Mouse (Mus musculus) liver, embryonic 13.5 days (tissue): ENCODE measurements around the gene Apoa1. TPM values are rescaled to one million over a fixed set of nuclear protein-coding genes. Genes with fewer than 3 reads are reported as not detected.

Source experiments
- ATAC-seq: fragments of 200-750 bp; cut with Nextera tagmentation; 2 replicates; pipeline ENCODE4 v1.8.0; 2017; ENCODE audit warnings: low read depth, mild to moderate bottlenecking, moderate number of reproducible peaks, moderate library complexity
- DNase-seq: peaks from one replicate; pipeline ENCODE4 v3.0.0; 2022
- H3K27ac ChIP-seq: fragments of 300-500 bp; sonication (generic); 2 replicates; pipeline ENCODE4 v1.5.1; 2015; ENCODE audit warnings: moderate library complexity, mild to moderate bottlenecking, inconsistent platforms
- H3K27me3 ChIP-seq: fragments of 300-500 bp; sonication (generic); 2 replicates; pipeline ENCODE4 v1.6.1; 2015; ENCODE audit warnings: mild to moderate bottlenecking, inconsistent platforms
- H3K36me3 ChIP-seq: fragments of 300-500 bp; sonication (generic); 2 replicates; pipeline ENCODE4 v1.6.1; 2015; ENCODE audit warnings: mild to moderate bottlenecking, inconsistent platforms
- H3K4me1 ChIP-seq: fragments of 300-500 bp; sonication (generic); replicated peaks from 2 replicates; pipeline ENCODE4 v1.6.1; 2015; ENCODE audit warnings: inconsistent platforms
- H3K4me2 ChIP-seq: fragments of 300-500 bp; sonication (generic); 2 replicates; pipeline ENCODE4 v1.6.1; 2015; ENCODE audit warnings: inconsistent platforms, mild to moderate bottlenecking, moderate library complexity
- H3K4me3 ChIP-seq: fragments of 300-500 bp; sonication (generic); replicated peaks from 2 replicates; pipeline ENCODE4 v1.5.1; 2015; ENCODE audit warnings: mild to moderate bottlenecking, inconsistent platforms
- H3K9ac ChIP-seq: fragments of 300-500 bp; sonication (generic); 2 replicates; pipeline ENCODE4 v1.6.1; 2015; ENCODE audit warnings: mild to moderate bottlenecking, inconsistent platforms
- H3K9me3 ChIP-seq: fragments of 300-500 bp; sonication (generic); replicated peaks from 2 replicates; pipeline ENCODE4 v1.6.1; 2016; ENCODE audit warnings: inconsistent platforms
- WGBS: fragments of 180-500 bp; shearing (Covaris S2); methylation state at CpG from one replicate; pipeline ENCODE4 v1.1.7; 2015; ENCODE audit not compliant: insufficient replicate concordance; 5-methylcytosine and 5-hydroxymethylcytosine counted together
- polyA plus RNA-seq: library from polyadenylated mRNA; unstranded; fragments of >200 nt; fragmentation: Nextera tagmentation; extraction: Ambion mirVana; gene quantifications from 2 replicates; pipeline ENCODE4 v1.2.1, GENCODE M21; 2015

Apoa1 gene
- polyA plus RNA-seq, 1 experiment from 2014 or later = 2,174 TPM

GRCm38 (mm10) chr9:46215338-46216322, 12.8 kb upstream of the Apoa1 start:
- peak overlapping the region; percentile 76 for H3K27ac ChIP-seq
- H3K9me3 ChIP-seq = no peaks in the 10 kb centered on the region
- H3K4me3 ChIP-seq = no peak overlapping the region
- peak overlapping the region; percentile 42 for H3K4me2 ChIP-seq
- H3K9ac ChIP-seq = peak overlapping the region; percentile 40; the same call in 1 of the 2 replicates
- H3K4me1 ChIP-seq = peaks cover 61% of the 10 kb centered on the region
- ATAC-seq (peak; percentile 74), DNase-seq (no peak)
- no peaks in the 10 kb centered on the region for H3K27me3 ChIP-seq
- peaks cover 26% of the 10 kb centered on the region for H3K36me3 ChIP-seq
- 9% methylated on average over 11 of the region's 11 CpGs for WGBS

- Histone ChIP-seq H3K9me3 (no peaks in the 10 kb centered on the region), H3K27me3 (no peaks in the 10 kb centered on the region), H3K27ac (peak overlapping the region; percentile 76), H3K4me1 (peaks cover 58% of the 10 kb centered on the region), H3K9ac (no peak overlapping the region; the same call in 1 of the 2 replicates), H3K36me3 (peaks cover 26% of the 10 kb centered on the region), H3K4me2 (peak overlapping the region; percentile 42; the same call in 1 of the 2 replicates), H3K4me3 (no peak overlapping the region)
- ATAC-seq = peak; percentile 38
- DNase-seq = peak; percentile 19
- 73% methylated on average over 13 of the region's 13 CpGs for WGBS
Measured at GRCm38 (mm10) chr9:46216744-46217470, 11.5 kb upstream of the Apoa1 start.

- Histone ChIP-seq H3K9ac (no peak overlapping the region), H3K4me1 (peaks cover 55% of the 10 kb centered on the region), H3K4me2 (no peak overlapping the region), H3K4me3 (no peak overlapping the region), H3K27ac (no peak overlapping the region), H3K9me3 (no peaks in the 10 kb centered on the region), H3K27me3 (no peaks in the 10 kb centered on the region), H3K36me3 (peaks cover 25% of the 10 kb centered on the region; the same call in 1 of the 2 replicates)
- ATAC-seq (no peak), DNase-seq (no peak)
- 49% methylated on average over 9 of the region's 9 CpGs for WGBS
Measured at GRCm38 (mm10) chr9:46218176-46218575, 10.2 kb upstream of the Apoa1 start.

- no peak overlapping the region for H3K27ac ChIP-seq
- 68% methylated on average over 6 of the region's 6 CpGs for WGBS
Measured at GRCm38 (mm10) chr9:46223090-46223489, 5.3 kb upstream of the Apoa1 start.

GRCm38 (mm10) chr9:46224101-46224500, 4.3 kb upstream of the Apoa1 start:
- H3K27me3 ChIP-seq = no peaks in the 10 kb centered on the region
- 58% methylated on average over 3 of the region's 3 CpGs for WGBS
- peaks cover 32% of the 10 kb centered on the region for H3K4me1 ChIP-seq
- DNase-seq (no peak), ATAC-seq (no peak)
- H3K4me2 ChIP-seq = no peak overlapping the region
- no peak overlapping the region for H3K27ac ChIP-seq
- H3K9ac ChIP-seq = no peak overlapping the region
- peaks cover 25% of the 10 kb centered on the region; the same call in 1 of the 2 replicates for H3K36me3 ChIP-seq
- H3K4me3 ChIP-seq = no peak overlapping the region
- no peaks in the 10 kb centered on the region for H3K9me3 ChIP-seq

More at GRCm38 (mm10) chr9:46223090-46223489, 5.3 kb upstream of the Apoa1 start:
- Histone ChIP-seq H3K9me3 (no peaks in the 10 kb centered on the region), H3K4me1 (peaks cover 35% of the 10 kb centered on the region), H3K4me2 (no peak overlapping the region), H3K27me3 (no peaks in the 10 kb centered on the region), H3K36me3 (peaks cover 25% of the 10 kb centered on the region; the same call in 1 of the 2 replicates), H3K9ac (no peak overlapping the region), H3K4me3 (no peak overlapping the region)
- DNase-seq (no peak), ATAC-seq (no peak)

GRCm38 (mm10) chr9:46224945-46225660, 3.3 kb upstream of the Apoa1 start:
- peaks cover 18% of the 10 kb centered on the region; the same call in 1 of the 2 replicates for H3K36me3 ChIP-seq
- 44% methylated on average over 5 of the region's 5 CpGs for WGBS
- no peak overlapping the region; the same call in 1 of the 2 replicates for H3K27ac ChIP-seq

GRCm38 (mm10) chr9:46227064-46227614, 1.2 kb upstream of the Apoa1 start:
- DNase-seq (no peak), ATAC-seq (no peak)
- H3K9ac ChIP-seq = no peak overlapping the region
- H3K27ac ChIP-seq = no peak overlapping the region
- no peak overlapping the region for H3K4me3 ChIP-seq
- H3K4me2 ChIP-seq = no peak overlapping the region
- no peaks in the 10 kb centered on the region for H3K27me3 ChIP-seq
- 46% methylated on average over 3 of the region's 3 CpGs for WGBS
- peaks cover 47% of the 10 kb centered on the region for H3K4me1 ChIP-seq
- 0 out of 2 replicates have a peak, but pooled peaks cover 4% of the 10 kb centered on the region for H3K36me3 ChIP-seq
- no peaks in the 10 kb centered on the region for H3K9me3 ChIP-seq

More at GRCm38 (mm10) chr9:46224945-46225660, 3.3 kb upstream of the Apoa1 start:
- Histone ChIP-seq H3K9ac (no peak overlapping the region), H3K4me2 (no peak overlapping the region), H3K4me1 (peaks cover 33% of the 10 kb centered on the region), H3K27me3 (no peaks in the 10 kb centered on the region), H3K4me3 (no peak overlapping the region), H3K9me3 (no peaks in the 10 kb centered on the region)
- DNase-seq (no peak), ATAC-seq (no peak)

- peak overlapping the region; percentile 60 for H3K27ac ChIP-seq
- peak overlapping the region; percentile 57 for H3K4me3 ChIP-seq
- peaks cover 43% of the 10 kb centered on the region for H3K4me1 ChIP-seq
- peak overlapping the region; percentile 73 for H3K4me2 ChIP-seq
- peak; percentile 45 for DNase-seq
- 13% methylated on average over 37 of the region's 37 CpGs for WGBS
- no peaks in the 10 kb centered on the region for H3K27me3 ChIP-seq
- peak overlapping the region; percentile 64 for H3K9ac ChIP-seq
- peak; percentile 50; the same call in 1 of the 2 replicates for ATAC-seq
- H3K9me3 ChIP-seq = no peaks in the 10 kb centered on the region
- no peaks in the 10 kb centered on the region for H3K36me3 ChIP-seq
Measured at GRCm38 (mm10) chr9:46229573-46230449, 1.4 kb downstream of the Apoa1 start.

GRCm38 (mm10) chr9:46230450-46230975, 2.1 kb downstream of the Apoa1 start:
- Histone ChIP-seq H3K9me3 (no peaks in the 10 kb centered on the region), H3K4me2 (peak overlapping the region; percentile 73), H3K9ac (peak overlapping the region; percentile 64), H3K27me3 (no peaks in the 10 kb centered on the region), H3K36me3 (no peaks in the 10 kb centered on the region), H3K4me1 (peaks cover 46% of the 10 kb centered on the region), H3K4me3 (peak overlapping the region; percentile 57), H3K27ac (peak overlapping the region; percentile 60)
- no peak for DNase-seq
- 28% methylated on average over 13 of the region's 13 CpGs for WGBS
- ATAC-seq = no peak
